Mouse (Mus musculus): ENCODE measurements around the gene Egln2. TPM values are rescaled to one million over a fixed set of nuclear protein-coding genes. Genes with fewer than 3 reads are reported as not detected.

Gene Egln2
- polyA plus RNA-seq, 1 experiment from 2014 or later: 94.7 TPM

GRCm38 (mm10) chr7:27128162-27128561 lies 38.4 kb downstream of the Egln2 start:
- Histone ChIP-seq H3K4me3 (replicated peaks) (no peak overlapping the region), H3K9ac (replicated peaks) (no peak overlapping the region), H3K36me3 (no peaks in the 10 kb centered on the region), H3K4me2 (no peak overlapping the region), H3K4me1 (no peaks in the 10 kb centered on the region), H3K27me3 (replicated peaks) (no peaks in the 10 kb centered on the region), H3K9me3 (replicated peaks) (no peaks in the 10 kb centered on the region), H3K27ac (replicated peaks) (no peak overlapping the region)
- WGBS: 62% methylated on average over 3 of the region's 3 CpGs
- ATAC-seq (ENCODE audit: low FRiP score): no peak

- ATAC-seq (ENCODE audit: low FRiP score): no peak
- Histone ChIP-seq H3K9ac (replicated peaks) (no peak overlapping the region), H3K4me2 (no peak overlapping the region), H3K36me3 (no peaks in the 10 kb centered on the region), H3K27me3 (replicated peaks) (no peaks in the 10 kb centered on the region), H3K9me3 (replicated peaks) (no peaks in the 10 kb centered on the region), H3K4me3 (replicated peaks) (no peak overlapping the region), H3K4me1 (no peaks in the 10 kb centered on the region), H3K27ac (replicated peaks) (no peak overlapping the region)
- WGBS: 87% methylated on average over 4 of the region's 4 CpGs
Observed at GRCm38 (mm10) chr7:27124969-27125368, 41.6 kb downstream of the Egln2 start.

GRCm38 (mm10) chr7:27124305-27124832 lies 42.2 kb downstream of the Egln2 start:
- Histone ChIP-seq H3K4me2 (no peak overlapping the region), H3K4me1 (no peaks in the 10 kb centered on the region), H3K4me3 (replicated peaks) (no peak overlapping the region), H3K36me3 (no peaks in the 10 kb centered on the region), H3K27me3 (replicated peaks) (no peaks in the 10 kb centered on the region), H3K27ac (replicated peaks) (no peak overlapping the region), H3K9ac (replicated peaks) (no peak overlapping the region), H3K9me3 (replicated peaks) (no peaks in the 10 kb centered on the region)
- WGBS: 82% methylated on average over 5 of the region's 5 CpGs
- ATAC-seq (ENCODE audit: low FRiP score): no peak

- ATAC-seq (ENCODE audit: low FRiP score): no peak
- Histone ChIP-seq H3K36me3 (no peaks in the 10 kb centered on the region), H3K4me2 (no peak within 1 kb of the TSS), H3K27ac (replicated peaks) (no peak within 1 kb of the TSS), H3K9ac (replicated peaks) (no peak within 1 kb of the TSS), H3K9me3 (replicated peaks) (no peaks in the 10 kb centered on the region), H3K27me3 (replicated peaks) (no peaks in the 10 kb centered on the region), H3K4me3 (replicated peaks) (no peak within 1 kb of the TSS), H3K4me1 (no peaks in the 10 kb centered on the region)
Observed at GRCm38 (mm10) chr7:27119676-27120075, 46.9 kb downstream of the Egln2 start, which contains the start of gene Cyp2f2. Gene Cyp2f2 (plus strand): TSS chr7:27119909.

- Histone ChIP-seq H3K27ac (replicated peaks) (no peak overlapping the region), H3K36me3 (no peaks in the 10 kb centered on the region), H3K4me1 (no peaks in the 10 kb centered on the region), H3K9ac (replicated peaks) (no peak overlapping the region), H3K4me3 (replicated peaks) (no peak overlapping the region), H3K27me3 (replicated peaks) (no peaks in the 10 kb centered on the region), H3K9me3 (replicated peaks) (no peaks in the 10 kb centered on the region), H3K4me2 (no peak overlapping the region)
- no peak for ATAC-seq (ENCODE audit: low FRiP score)
- WGBS: 70% methylated on average over 4 of the region's 4 CpGs
Observed at GRCm38 (mm10) chr7:27118033-27118511, 48.5 kb downstream of the Egln2 start.

GRCm38 (mm10) chr7:27111987-27112386 lies 54.6 kb downstream of the Egln2 start:
- H3K4me1 ChIP-seq: no peaks in the 10 kb centered on the region
- H3K4me3 ChIP-seq (replicated peaks): no peak overlapping the region
- H3K27me3 ChIP-seq (replicated peaks): no peaks in the 10 kb centered on the region
- H3K36me3 ChIP-seq: no peaks in the 10 kb centered on the region
- H3K9me3 ChIP-seq (replicated peaks): no peaks in the 10 kb centered on the region
- H3K27ac ChIP-seq (replicated peaks): no peak overlapping the region
- no peak for ATAC-seq (ENCODE audit: low FRiP score)
- no peak overlapping the region for H3K9ac ChIP-seq (replicated peaks)
- H3K4me2 ChIP-seq: no peak overlapping the region
- WGBS: 76% methylated on average over 3 of the region's 3 CpGs

- H3K9ac ChIP-seq (replicated peaks): no peak overlapping the region
- no peak overlapping the region for H3K4me3 ChIP-seq (replicated peaks)
- 89% methylated on average over 1 of the region's 1 CpGs for WGBS
- no peaks in the 10 kb centered on the region for H3K9me3 ChIP-seq (replicated peaks)
- no peaks in the 10 kb centered on the region for H3K4me1 ChIP-seq
- ATAC-seq (ENCODE audit: low FRiP score): no peak
- H3K36me3 ChIP-seq: no peaks in the 10 kb centered on the region
- no peak overlapping the region for H3K27ac ChIP-seq (replicated peaks)
- no peak overlapping the region for H3K4me2 ChIP-seq
- H3K27me3 ChIP-seq (replicated peaks): no peaks in the 10 kb centered on the region
Observed at GRCm38 (mm10) chr7:27111038-27111437, 55.6 kb downstream of the Egln2 start.

GRCm38 (mm10) chr7:27110327-27110726 lies 56.3 kb downstream of the Egln2 start:
- Histone ChIP-seq H3K9ac (replicated peaks) (no peak overlapping the region), H3K4me3 (replicated peaks) (no peak overlapping the region), H3K4me1 (no peaks in the 10 kb centered on the region), H3K36me3 (no peaks in the 10 kb centered on the region), H3K27ac (replicated peaks) (no peak overlapping the region), H3K9me3 (replicated peaks) (no peaks in the 10 kb centered on the region), H3K4me2 (no peak overlapping the region), H3K27me3 (replicated peaks) (no peaks in the 10 kb centered on the region)
- ATAC-seq (ENCODE audit: low FRiP score): no peak

MicroRNAs encoded within 50 kb of the gene (microRNA counts, 519-probe panel; counts per million panel counts)
- not detected for microRNA mmu-miR-1191

Small RNAs within 50 kb of the gene (microRNA-seq; reads per million reads assigned to microRNA genes)
- gene Mir1191 (1.4 reads per million), gene Mir3101 (not detected)

Other genes starting within 250 kb of the Egln2 start
- not detected in 2 replicates for gene Cyp2a22, start 227.4 kb downstream of the Egln2 start, polyA plus RNA-seq (2015; fragmentation: Nextera tagmentation; extraction: Ambion mirVana)
- not detected in 2 replicates for gene Cyp2a12, start 137.7 kb downstream of the Egln2 start, polyA plus RNA-seq (2015; fragmentation: Nextera tagmentation; extraction: Ambion mirVana)
- gene Cyp2f2, start 46.9 kb downstream of the Egln2 start, polyA plus RNA-seq (2015; fragmentation: Nextera tagmentation; extraction: Ambion mirVana): 0.56 TPM in 1 of 2 replicates, not detected in the other
- gene Cyp2t4, start 13.1 kb downstream of the Egln2 start, polyA plus RNA-seq (2015; fragmentation: Nextera tagmentation; extraction: Ambion mirVana): 0.10 and 0.36 TPM in 2 replicates
- 105 and 109 TPM in 2 replicates for gene Rab4b, start 12.1 kb upstream of the Egln2 start, polyA plus RNA-seq (2015; fragmentation: Nextera tagmentation; extraction: Ambion mirVana)
- gene Gm21983, start 14.3 kb upstream of the Egln2 start, polyA plus RNA-seq (2015; fragmentation: Nextera tagmentation; extraction: Ambion mirVana): 0.90 TPM in 1 of 2 replicates, not detected in the other
- 22.9 and 28.6 TPM in 2 replicates for gene Mia, start 14.4 kb upstream of the Egln2 start, polyA plus RNA-seq (2015; fragmentation: Nextera tagmentation; extraction: Ambion mirVana)
- gene BC024978, start 29.0 kb upstream of the Egln2 start, polyA plus RNA-seq (2015; fragmentation: Nextera tagmentation; extraction: Ambion mirVana): 3.4 TPM in 2 replicates
- 176 and 193 TPM in 2 replicates for gene Snrpa, start 29.5 kb upstream of the Egln2 start, polyA plus RNA-seq (2015; fragmentation: Nextera tagmentation; extraction: Ambion mirVana)
- 5.9 and 6.1 TPM in 2 replicates for gene Itpkc, start 61.9 kb upstream of the Egln2 start, polyA plus RNA-seq (2015; fragmentation: Nextera tagmentation; extraction: Ambion mirVana)
- 20.1 and 20.9 TPM in 2 replicates for gene Coq8b, start 66.2 kb upstream of the Egln2 start, polyA plus RNA-seq (2015; fragmentation: Nextera tagmentation; extraction: Ambion mirVana)
- gene Numbl, start 91.6 kb upstream of the Egln2 start, polyA plus RNA-seq (2015; fragmentation: Nextera tagmentation; extraction: Ambion mirVana): 47.7 and 60.7 TPM in 2 replicates
- gene Ltbp4, start 170.9 kb upstream of the Egln2 start, polyA plus RNA-seq (2015; fragmentation: Nextera tagmentation; extraction: Ambion mirVana): 10.7 and 17.8 TPM in 2 replicates
- 28.9 and 33.4 TPM in 2 replicates for gene Shkbp1, start 189.2 kb upstream of the Egln2 start, polyA plus RNA-seq (2015; fragmentation: Nextera tagmentation; extraction: Ambion mirVana)
- not detected in 2 replicates for gene Gm20479, start 190.6 kb upstream of the Egln2 start, polyA plus RNA-seq (2015; fragmentation: Nextera tagmentation; extraction: Ambion mirVana)